Mouse (Mus musculus) cerebellum, adult 9-11 months (tissue): Measurements from ENCODE around the gene Mrtfa.

ENCODE experiments used
- DNase-seq: peaks from one replicate; pipeline ENCODE4 v3.0.0; 2022

The Mrtfa gene

DNA sequence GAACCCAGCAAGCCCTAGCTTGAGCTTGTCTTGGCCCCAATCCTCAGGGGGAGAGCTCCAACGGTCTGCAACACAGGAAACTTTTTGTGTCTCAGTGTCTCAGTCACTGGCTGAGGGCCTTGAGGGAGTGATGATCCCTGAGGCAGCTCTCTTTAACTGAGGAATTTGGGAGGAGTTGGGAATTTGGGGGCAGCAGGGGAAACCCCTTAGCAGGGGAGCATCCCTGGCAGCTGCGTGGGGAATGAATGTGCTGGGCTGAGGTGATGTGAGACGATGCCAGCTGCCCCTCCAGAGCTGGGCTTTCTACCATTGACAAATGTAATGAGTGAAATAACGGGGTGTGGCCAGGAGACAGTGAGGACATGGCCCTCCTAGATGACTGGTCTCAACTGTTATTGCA, 4.9 kb upstream of the Mrtfa start:
- DNase-seq: no peak

DNA sequence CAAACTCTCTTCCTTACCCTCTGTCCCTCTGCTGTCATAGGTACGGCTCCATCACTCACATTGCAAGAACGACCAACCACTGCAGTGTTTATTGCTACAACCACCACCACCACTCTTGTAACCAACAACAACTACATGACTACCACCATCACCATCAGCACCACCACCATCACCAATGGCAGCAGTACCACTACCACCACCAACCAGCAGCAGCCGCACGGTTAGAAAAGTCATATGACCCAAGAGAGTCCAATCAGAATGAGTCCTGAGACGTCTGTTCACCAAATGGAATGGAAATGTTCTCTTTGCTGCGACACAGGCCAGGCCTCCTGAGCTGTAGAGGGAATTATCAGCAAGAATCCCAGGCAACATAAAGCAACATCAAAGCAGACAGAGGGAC, 4.2 kb upstream of the Mrtfa start:
- DNase-seq: no peak

DNA sequence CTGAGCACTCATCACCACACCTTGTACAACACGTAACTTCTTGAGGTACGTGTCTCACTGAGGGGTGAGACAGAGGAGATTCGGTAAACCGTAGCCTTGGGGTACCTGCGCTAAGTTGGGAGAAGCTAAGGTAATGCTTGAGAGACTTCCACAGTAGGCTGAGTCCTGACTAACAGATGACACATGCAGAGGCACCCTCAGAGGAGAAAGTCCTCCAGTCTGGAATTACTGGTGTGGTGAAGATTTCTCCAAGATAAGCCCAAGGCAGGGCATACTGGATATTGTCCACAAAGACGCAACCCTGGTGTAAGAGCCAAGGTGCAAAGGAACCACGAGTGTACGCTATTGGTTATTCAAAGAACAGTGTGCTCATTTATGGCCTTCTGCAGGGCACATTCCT, 2.3 kb upstream of the Mrtfa start:
- DNase-seq: no peak

DNA sequence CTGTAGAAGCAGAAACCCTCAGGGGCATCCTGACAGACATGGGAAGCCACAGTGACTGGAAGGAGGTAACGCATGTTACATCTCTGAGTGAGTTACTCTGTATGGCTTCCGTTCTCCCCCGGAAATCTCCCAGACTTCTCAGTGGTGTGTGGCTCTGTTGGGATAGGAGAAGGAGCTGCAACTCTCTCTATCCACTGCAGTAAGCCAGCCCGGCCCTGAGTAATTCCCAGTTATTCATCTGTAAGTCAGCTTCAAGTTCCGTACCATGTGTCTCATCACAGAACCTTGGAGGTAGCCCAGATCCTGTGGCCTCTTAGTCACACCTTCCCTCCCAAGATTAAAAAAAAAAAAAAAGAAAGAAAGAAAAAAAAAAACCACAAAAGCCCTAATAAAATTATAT, 1.8 kb upstream of the Mrtfa start:
- no peak for DNase-seq

DNA sequence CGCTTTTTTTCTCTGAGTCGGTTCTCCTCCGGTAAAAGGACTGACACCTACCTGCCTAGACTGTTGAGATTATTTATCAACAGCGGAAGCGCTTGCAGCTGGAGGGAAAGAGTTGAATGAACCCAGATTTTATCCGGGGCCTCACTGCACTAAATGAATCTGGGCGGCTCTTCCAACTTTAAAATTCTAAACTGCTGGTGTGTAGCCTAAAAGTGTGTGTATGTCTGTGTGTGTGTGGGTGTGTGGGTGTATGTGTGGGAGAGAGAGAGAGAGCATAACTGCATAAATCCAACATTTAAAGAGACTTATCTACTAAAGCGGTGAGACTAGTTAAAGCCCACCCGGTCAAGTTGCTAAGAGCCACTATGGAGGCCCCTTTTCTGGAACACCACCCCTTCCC, 746 bp upstream of the Mrtfa start:
- no peak for DNase-seq

DNA sequence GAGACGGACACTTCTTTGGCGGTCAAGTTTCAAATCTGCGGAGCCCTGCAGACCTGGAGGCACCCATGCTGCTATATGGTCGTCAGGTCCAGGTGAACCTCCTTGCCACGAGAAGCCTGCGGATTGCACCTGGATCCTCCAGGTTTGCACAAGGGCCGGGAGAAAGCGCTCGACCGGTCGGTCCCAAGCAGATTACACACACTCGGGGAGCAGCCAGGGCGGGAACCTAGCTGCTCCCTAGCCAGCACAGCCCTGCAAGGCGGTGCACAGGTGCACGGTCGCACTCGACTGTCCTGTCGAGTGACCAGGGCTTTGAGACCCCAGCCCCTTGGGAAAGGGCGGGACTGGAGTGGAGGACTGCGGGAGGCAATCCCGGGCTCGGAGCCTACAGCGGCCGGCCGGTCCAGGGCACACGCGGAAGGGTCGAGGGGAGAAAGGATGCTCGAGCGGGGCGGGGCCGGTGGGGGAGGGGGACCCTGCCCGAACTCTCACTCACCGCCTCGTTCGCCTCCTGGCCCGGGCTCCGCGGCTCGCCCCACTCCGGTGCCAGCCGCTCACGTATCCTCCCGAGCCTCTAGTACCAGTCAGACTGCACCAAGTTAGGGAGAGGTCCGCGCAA, 437 bp downstream of the Mrtfa start:
- DNase-seq: peak; percentile 62

DNA sequence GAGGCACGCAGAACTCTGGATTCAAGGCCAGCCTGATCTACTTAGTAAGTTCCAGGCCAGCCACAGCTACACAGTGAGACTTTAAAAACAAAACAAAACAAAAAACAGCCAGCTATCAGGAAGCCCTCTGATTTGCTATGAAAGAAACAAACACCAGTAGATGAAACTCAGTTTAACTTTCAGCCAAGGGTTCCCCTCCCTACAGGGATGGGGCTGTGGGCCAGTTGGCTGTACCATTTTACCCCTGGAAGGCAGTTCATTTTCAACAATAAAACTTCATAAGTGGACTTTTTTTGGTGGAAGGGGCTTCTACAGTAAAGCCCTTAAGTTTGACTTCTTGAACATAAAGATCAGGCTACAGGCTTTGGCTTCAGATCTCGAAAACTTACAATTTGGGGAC, 1.5 kb downstream of the Mrtfa start:
- DNase-seq: no peak

DNA sequence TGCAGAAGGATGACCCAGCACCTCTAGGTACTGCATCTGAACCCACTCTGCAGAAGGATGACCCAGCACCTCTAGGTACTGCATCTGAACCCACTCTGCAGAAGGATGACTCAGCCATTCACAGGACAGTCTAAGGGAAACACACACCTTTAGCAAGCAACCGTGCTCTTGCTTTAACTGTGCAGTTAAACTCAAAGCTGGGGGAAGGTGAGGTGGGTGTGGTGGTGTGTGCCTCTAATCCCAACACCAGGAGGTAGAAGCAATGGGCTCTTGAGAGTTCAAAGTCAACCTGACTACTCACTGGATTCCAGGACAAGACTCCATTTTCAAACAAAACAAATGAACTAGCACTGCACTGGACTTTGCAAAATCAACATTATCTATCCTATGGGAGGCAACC, 5.6 kb downstream of the Mrtfa start:
- no peak for DNase-seq

DNA sequence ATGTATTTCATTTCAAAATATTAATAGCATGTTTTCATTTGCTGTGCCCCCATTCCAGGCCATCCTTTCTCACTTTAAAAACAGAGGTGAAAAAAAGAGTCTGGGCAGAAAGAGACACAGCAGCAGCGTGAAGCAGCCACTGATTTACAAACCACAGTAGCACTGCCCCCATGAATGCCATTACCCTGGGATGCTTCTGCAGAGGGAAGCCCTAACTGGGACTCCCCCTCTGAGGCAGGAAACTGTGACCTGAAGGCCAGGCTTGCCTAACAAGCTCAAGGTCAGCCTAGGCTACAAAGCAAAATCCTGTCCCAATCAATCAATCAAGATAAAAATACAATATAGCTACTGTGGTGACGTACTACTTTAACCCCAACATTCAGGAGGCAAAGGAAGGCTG, 9.3 kb downstream of the Mrtfa start:
- no peak for DNase-seq

DNA sequence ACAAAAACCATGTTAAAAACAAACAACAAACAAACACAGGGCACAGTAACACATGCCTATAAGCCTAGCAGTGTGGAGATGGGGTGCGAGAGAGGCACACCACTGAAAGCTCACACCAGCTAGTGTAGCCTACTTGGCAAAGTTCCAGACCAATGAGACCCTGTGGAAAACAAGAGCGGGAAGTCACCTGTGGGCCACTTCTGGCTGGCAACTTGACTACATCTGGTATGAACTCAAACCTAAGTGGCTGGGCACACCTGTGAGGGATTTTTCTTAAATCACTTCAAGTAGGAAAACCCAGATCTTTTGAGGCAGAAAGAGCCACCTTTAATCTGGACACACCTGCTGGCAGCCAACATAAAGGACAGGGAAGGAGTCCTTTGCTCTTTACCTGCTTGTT, 11.0 kb downstream of the Mrtfa start:
- no peak for DNase-seq

DNA sequence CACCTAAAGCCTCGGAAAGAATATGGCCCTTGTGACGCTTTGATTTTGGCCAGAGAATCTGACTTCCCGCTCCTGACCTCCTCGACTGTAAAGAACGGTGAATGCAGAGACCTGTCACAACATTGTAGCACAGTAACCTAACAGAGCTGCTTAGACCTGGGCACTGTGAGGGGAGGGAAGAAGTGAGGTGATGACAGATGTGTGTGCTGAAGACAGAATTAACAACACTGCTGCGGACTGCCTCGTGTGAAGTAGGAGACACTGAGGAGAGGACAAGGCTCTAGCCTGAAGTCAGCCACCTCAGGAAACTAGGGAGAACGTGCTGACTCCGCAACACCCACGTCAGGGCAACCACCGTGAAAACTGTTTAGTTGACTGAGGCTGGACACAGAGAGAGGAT, 11.9 kb downstream of the Mrtfa start:
- DNase-seq: no peak

DNA sequence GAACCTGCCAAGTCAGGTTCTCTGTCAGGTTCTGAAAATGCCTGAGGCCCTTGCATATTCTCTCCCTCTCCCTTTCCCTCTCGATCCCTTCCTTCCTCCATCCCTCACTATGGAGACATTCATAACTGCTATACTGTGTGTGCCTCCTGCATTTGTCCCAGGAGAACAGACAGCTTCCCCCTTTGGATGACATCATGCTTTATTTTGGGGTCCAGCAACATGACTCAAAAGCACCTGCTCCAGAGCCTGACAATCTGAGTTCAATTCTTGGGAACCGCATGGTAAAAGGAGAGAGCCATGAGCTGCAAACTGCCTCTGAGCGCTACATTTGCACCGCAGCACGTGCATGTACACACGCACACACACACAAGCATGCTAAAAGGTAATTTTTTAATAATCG, 12.7 kb downstream of the Mrtfa start:
- DNase-seq: no peak

DNA sequence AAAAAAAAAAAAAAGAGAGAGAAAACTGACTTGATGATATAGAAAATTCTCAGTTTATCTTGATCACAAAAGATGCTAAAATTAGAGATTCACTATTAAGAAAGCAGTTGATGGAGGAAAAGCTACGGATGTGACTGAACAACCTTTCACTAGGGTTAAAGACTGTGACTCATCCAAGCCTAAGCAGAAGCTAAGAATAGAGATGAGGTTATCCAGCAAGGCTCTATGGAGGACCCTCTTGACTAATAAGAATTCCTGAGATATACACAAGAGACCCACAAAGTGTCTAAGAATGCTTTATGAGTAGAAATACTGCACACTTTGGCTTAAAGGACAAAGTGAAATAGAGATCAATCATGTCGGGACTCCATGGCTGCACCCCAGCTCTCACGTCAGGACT, 14.9 kb downstream of the Mrtfa start:
- DNase-seq: no peak

DNA sequence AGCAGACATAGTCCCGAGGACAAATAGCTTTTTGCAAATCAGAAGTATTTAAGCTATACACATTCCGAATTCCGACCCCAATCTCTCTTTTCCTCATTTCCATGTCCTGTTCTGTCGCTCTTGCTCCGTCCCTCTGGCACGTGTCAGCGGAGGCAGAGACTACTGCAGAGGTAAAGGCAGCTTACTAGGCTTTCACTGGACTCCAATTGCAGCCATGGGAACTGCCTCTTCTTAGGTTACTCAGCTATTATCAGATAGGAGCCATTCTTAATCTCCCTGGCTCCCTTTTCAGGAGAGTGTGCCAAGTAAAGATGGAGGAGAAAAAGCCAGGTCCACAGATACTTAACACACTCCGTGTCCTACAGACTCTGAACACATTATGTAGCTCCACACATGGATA, 18.3 kb downstream of the Mrtfa start:
- DNase-seq: no peak

DNA sequence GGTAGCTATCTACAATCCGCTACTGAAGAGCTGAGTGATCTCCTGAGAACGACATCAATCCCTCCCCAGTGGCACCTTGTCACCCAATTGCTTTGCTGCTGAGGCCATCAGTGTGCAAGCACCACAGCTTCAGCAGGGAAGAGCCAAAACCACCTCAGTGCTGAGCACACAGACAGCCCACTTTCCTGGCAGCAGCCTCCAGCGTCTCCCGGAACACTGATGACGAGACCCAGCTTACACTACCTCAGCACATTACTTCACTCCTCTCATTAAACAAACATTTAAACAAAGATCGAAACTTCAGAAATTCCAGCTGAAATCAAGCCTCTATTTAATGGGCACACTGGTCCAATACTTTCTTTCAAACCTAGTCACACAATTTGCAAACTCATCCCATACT, 21.8 kb downstream of the Mrtfa start:
- DNase-seq: no peak

DNA sequence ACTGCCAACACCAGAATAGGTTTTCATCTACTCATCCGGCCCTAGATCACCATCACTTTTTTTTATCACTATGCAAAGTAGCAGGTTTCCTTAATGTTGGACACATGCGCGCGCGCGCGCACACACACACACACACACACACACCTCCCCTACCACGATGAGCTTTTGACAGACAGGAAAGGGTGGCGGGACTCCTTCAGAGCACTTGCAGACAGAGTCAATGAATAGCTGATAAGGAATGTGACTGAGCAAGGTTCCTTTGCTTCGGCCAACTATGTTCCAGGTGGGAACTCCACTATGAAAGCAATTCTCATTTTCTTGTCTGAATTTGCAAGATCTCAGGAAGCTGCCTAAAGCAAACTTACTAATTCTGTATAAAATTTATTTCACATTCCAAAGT, 22.7 kb downstream of the Mrtfa start:
- DNase-seq: no peak

DNA sequence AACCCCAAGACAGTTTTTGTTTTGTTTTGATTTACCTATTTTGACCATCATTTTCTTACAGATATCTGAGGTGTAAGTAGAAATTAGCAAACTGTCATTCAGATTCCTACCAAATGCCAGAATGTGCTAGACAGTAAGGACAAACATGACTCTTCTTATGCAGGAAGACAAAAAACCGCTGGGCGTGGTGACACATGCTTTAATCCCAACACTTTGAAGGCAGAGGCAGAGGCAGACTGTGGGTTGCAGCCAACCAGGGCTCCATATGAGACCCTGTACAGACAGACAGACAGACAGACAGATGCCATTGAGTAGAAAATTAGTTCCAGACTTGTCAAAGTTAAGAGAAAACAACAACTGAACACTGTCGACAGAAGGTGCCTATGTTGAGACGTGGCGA, 24.3 kb downstream of the Mrtfa start:
- no peak for DNase-seq

DNA sequence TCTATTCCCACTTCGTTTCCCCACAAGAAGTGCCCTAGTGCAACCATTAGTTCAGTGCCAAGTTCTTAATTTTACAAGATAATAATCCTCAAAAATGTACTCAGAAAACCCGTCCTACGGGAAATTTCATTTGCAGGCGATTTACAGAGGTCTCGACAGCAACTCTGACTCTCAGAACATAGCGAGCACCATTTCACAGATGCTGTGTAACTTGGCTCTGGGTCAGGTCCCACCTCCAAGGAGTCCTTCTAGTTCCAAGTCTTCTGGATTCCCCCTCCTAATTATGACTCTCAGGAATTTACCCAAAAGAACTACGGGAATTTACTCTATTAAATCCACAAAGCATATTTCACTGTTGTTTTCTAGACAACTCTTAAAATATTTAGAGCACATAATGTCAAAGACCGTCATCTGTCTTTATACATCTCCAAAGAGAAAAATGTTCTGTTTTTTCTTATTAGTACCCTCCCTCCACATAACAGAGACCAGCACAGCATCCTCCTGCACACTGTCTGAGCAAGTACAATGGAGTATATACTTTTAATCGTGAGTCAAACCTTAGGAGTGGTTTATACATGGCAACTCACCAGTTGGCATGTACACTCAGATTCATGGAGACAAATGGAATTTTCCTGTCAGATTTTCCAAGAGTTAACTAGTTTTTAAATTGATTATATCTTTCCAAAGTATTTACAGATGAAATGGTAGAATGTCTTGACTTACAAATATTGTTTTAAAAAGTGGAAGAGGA, 25.8 kb downstream of the Mrtfa start:
- DNase-seq: no peak

DNA sequence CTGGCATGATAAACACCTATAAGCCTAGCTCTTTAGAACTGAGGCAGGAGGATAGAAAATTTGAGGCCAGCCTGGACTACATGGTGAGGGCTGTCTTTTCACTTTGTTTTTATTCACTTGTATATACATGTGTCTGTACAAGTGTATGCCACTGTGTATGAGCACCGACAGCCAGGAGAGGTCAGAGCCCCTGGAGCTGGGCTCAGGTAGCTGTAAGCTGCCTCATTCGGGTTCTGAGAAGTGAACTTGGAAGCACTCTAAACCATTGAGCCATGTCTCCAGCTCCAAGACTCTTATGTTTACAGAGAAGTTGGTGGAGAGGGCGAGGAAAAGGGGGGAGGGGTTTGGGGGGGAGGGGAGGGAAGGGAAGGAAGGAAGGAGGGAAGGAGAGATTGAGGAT, 29.0 kb downstream of the Mrtfa start:
- no peak for DNase-seq

DNA sequence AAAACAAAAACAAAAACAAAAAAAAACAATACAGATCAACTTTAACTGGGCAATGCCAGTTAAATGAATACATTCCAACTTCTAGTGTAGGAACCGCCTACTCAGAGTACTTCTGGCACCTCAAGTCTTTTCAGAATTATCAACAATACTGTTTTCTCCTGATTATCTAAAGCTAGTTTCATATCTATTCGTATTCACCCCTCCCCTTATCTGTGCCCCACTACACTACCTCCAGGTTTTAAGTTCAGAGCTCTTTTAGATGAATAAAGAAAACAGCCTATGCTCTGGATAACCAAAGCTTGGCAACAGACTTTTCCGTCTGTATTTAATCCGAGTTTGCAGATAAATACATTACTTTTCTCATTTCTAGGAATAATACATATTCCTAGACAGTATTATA, 29.9 kb downstream of the Mrtfa start:
- no peak for DNase-seq

DNA sequence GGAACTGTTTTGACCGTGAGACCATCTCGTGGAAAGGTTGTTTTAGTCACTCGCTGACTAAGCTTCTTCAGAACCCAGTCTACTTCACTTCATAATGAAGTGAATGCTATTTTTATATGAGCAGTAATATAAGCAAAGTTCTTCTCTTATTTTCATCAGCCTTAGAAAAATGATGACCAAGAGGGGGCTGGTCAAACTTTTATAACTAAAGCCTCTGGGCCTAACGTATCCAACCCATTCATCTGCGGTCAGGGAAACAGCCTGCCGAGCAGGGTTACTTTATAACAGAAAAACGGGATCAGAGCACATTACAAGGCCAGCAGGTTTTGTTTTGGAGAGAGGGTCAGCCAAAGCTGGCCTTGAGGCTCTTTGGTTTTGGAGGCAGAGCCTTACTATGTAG, 31.3 kb downstream of the Mrtfa start:
- DNase-seq: no peak

DNA sequence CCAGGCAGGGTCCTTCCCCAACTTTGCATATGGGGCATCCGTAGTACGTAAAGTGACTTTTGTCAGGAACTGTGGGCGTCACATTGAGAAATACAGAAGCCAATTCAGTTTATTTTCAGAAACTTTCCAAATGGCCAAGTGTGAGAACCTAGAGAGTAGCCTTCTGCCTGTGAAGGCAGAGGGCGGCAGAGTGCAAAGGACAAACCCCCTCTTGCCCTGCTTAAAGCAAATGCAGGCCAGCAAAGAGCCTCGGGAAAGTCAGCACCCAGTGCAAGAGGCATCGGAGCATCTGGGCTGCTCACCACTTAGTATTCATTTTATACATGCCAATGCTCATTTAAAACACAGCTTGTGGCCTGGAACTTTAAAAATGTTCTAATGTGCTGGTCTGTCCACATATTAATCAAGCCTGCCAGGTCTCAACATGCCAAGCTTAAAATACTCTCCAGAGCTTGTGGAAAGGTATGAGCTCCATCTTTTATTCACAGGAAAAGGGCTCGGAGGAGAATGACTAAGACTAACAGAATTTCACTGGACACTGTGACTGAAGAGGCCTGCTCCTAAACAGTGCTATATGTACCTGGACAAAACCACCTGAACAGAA, 31.9 kb downstream of the Mrtfa start:
- DNase-seq: no peak

DNA sequence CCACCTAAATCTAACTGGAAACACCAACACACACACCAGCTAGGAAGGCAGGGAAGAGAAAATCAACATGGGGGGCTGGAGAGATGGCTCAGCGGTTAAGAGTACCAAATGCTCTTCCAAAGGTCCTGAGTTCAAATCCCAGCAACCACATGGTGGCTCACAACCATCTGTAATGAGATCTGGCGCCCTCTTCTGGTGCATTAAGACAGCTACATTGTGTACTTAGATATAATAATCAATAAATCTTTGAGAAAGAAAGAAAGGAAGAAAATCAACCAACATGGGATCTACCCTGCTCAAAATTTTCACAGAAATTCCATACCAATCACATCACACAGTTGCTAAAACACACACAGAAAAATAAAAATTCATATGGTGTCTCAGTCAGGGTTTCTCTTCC, 34.1 kb downstream of the Mrtfa start:
- DNase-seq: no peak

DNA sequence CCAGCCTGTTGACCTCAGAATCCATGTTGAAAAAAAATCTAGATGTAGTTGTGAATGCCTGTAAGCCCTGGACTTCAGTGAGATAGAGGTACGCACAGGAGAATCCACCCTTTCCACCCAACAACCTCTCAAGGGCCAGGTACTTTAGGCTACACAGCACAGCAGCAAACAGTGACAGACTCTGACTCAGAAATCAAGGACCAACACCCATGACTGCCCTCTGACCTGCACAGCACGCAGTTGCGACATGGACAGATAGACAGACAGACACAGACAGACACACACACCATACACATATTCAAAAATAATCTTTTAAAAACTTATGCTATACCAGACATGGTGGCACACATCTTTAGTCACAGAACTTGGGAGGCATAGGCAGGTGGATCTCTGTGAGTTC, 34.7 kb downstream of the Mrtfa start:
- DNase-seq: no peak
